Mouse (Mus musculus): Measurements from ENCODE around the gene Nudt16l1. TPM values are rescaled to one million over a fixed set of nuclear protein-coding genes. Genes with fewer than 3 reads are reported as not detected.

Nudt16l1 gene
- polyA plus RNA-seq, 1 experiment from 2014 or later, result 138 TPM

GRCm38 (mm10) chr16:4905591-4905990, 33.0 kb upstream of the Nudt16l1 start:
- no peak for DNase-seq (ENCODE audit: extremely low spot score, low spot score)
- no peak overlapping the region for H3K27ac ChIP-seq
- peaks cover 8% of the 10 kb centered on the region for H3K4me1 ChIP-seq
- 59% methylated on average over 1 of the region's 1 CpGs for WGBS
- no peaks in the 10 kb centered on the region for H3K9me3 ChIP-seq
- no peak overlapping the region for H3K4me3 ChIP-seq
- peaks cover 24% of the 10 kb centered on the region for H3K36me3 ChIP-seq (replicated peaks)
- no peaks in the 10 kb centered on the region for H3K27me3 ChIP-seq (ENCODE audit: poor library complexity, severe bottlenecking)

GRCm38 (mm10) chr16:4906559-4906958, 32.0 kb upstream of the Nudt16l1 start:
- H3K4me3 ChIP-seq, result no peak overlapping the region
- H3K36me3 ChIP-seq (replicated peaks), result peaks cover 34% of the 10 kb centered on the region
- H3K4me1 ChIP-seq, result no peaks in the 10 kb centered on the region
- no peak overlapping the region for H3K27ac ChIP-seq
- DNase-seq (ENCODE audit: extremely low spot score, low spot score), result no peak
- H3K9me3 ChIP-seq, result no peaks in the 10 kb centered on the region
- no peaks in the 10 kb centered on the region for H3K27me3 ChIP-seq (ENCODE audit: poor library complexity, severe bottlenecking)

- Histone ChIP-seq H3K36me3 (replicated peaks) (peaks cover 42% of the 10 kb centered on the region), H3K4me1 (no peaks in the 10 kb centered on the region), H3K27ac (no peak overlapping the region), H3K9me3 (no peaks in the 10 kb centered on the region), H3K27me3 (ENCODE audit: poor library complexity, severe bottlenecking) (no peaks in the 10 kb centered on the region), H3K4me3 (no peak overlapping the region)
- 77% methylated on average over 2 of the region's 2 CpGs for WGBS
- no peak for DNase-seq (ENCODE audit: extremely low spot score, low spot score)
These were observed 31.2 kb upstream of the Nudt16l1 start for GRCm38 (mm10) chr16:4907386-4907785.

- no peak overlapping the region for H3K4me3 ChIP-seq
- 57% methylated on average over 5 of the region's 5 CpGs for WGBS
- H3K27me3 ChIP-seq (ENCODE audit: poor library complexity, severe bottlenecking), result no peaks in the 10 kb centered on the region
- H3K9me3 ChIP-seq, result no peaks in the 10 kb centered on the region
- H3K27ac ChIP-seq, result no peak overlapping the region
- no peaks in the 10 kb centered on the region; the same call in 1 of the 2 replicates for H3K4me1 ChIP-seq
- peaks cover 48% of the 10 kb centered on the region for H3K36me3 ChIP-seq (replicated peaks)
- DNase-seq (ENCODE audit: extremely low spot score, low spot score), result no peak
These were observed 30.6 kb upstream of the Nudt16l1 start for GRCm38 (mm10) chr16:4907972-4908371.

- peaks cover 64% of the 10 kb centered on the region for H3K36me3 ChIP-seq (replicated peaks)
- no peaks in the 10 kb centered on the region for H3K9me3 ChIP-seq
- H3K4me3 ChIP-seq, result no peak overlapping the region
- H3K4me1 ChIP-seq, result peaks cover 9% of the 10 kb centered on the region; the same call in 1 of the 2 replicates
- H3K27ac ChIP-seq, result no peak overlapping the region
- WGBS, result 95% methylated on average over 2 of the region's 2 CpGs
- no peaks in the 10 kb centered on the region for H3K27me3 ChIP-seq (ENCODE audit: poor library complexity, severe bottlenecking)
- DNase-seq (ENCODE audit: extremely low spot score, low spot score), result no peak
These were observed 28.8 kb upstream of the Nudt16l1 start for GRCm38 (mm10) chr16:4909745-4910144.

GRCm38 (mm10) chr16:4910758-4911157, 27.8 kb upstream of the Nudt16l1 start:
- H3K27me3 ChIP-seq (ENCODE audit: poor library complexity, severe bottlenecking), result no peaks in the 10 kb centered on the region
- WGBS, result 95% methylated on average over 8 of the region's 8 CpGs
- DNase-seq (ENCODE audit: extremely low spot score, low spot score), result no peak
- H3K4me1 ChIP-seq, result peaks cover 9% of the 10 kb centered on the region; the same call in 1 of the 2 replicates
- H3K9me3 ChIP-seq, result no peaks in the 10 kb centered on the region
- H3K36me3 ChIP-seq (replicated peaks), result peaks cover 71% of the 10 kb centered on the region
- H3K4me3 ChIP-seq, result no peak overlapping the region
- H3K27ac ChIP-seq, result no peak overlapping the region

GRCm38 (mm10) chr16:4912074-4912648, 26.4 kb upstream of the Nudt16l1 start:
- Histone ChIP-seq H3K4me1 (peaks cover 9% of the 10 kb centered on the region; the same call in 1 of the 2 replicates), H3K4me3 (no peak overlapping the region), H3K27ac (no peak overlapping the region), H3K9me3 (no peaks in the 10 kb centered on the region), H3K27me3 (ENCODE audit: poor library complexity, severe bottlenecking) (no peaks in the 10 kb centered on the region), H3K36me3 (replicated peaks) (peaks cover 83% of the 10 kb centered on the region)
- no peak for DNase-seq (ENCODE audit: extremely low spot score, low spot score)
- WGBS, result 78% methylated on average over 10 of the region's 10 CpGs

- no peak for DNase-seq (ENCODE audit: extremely low spot score, low spot score)
- no peak overlapping the region for H3K4me3 ChIP-seq
- no peaks in the 10 kb centered on the region for H3K9me3 ChIP-seq
- H3K4me1 ChIP-seq, result peaks cover 9% of the 10 kb centered on the region; the same call in 1 of the 2 replicates
- no peaks in the 10 kb centered on the region for H3K27me3 ChIP-seq (ENCODE audit: poor library complexity, severe bottlenecking)
- 73% methylated on average over 11 of the region's 11 CpGs for WGBS
- peak overlapping the region; percentile 13; the same call in 1 of the 2 replicates for H3K27ac ChIP-seq
- peaks cover 79% of the 10 kb centered on the region for H3K36me3 ChIP-seq (replicated peaks)
These were observed 25.4 kb upstream of the Nudt16l1 start for GRCm38 (mm10) chr16:4912907-4913782.

- 41% methylated on average over 12 of the region's 12 CpGs for WGBS
- peak overlapping the region; percentile 13; the same call in 1 of the 2 replicates for H3K27ac ChIP-seq
- peaks cover 9% of the 10 kb centered on the region; the same call in 1 of the 2 replicates for H3K4me1 ChIP-seq
- H3K9me3 ChIP-seq, result no peaks in the 10 kb centered on the region
- H3K27me3 ChIP-seq (ENCODE audit: poor library complexity, severe bottlenecking), result no peaks in the 10 kb centered on the region
- H3K36me3 ChIP-seq (replicated peaks), result peaks cover 78% of the 10 kb centered on the region
- DNase-seq (ENCODE audit: extremely low spot score, low spot score), result peak; percentile 78
- H3K4me3 ChIP-seq, result no peak overlapping the region
These were observed 24.5 kb upstream of the Nudt16l1 start for GRCm38 (mm10) chr16:4913783-4914735.

GRCm38 (mm10) chr16:4915931-4916330, 22.6 kb upstream of the Nudt16l1 start:
- Histone ChIP-seq H3K27ac (no peak overlapping the region), H3K9me3 (no peaks in the 10 kb centered on the region), H3K27me3 (ENCODE audit: poor library complexity, severe bottlenecking) (no peaks in the 10 kb centered on the region), H3K4me1 (peaks cover 9% of the 10 kb centered on the region; the same call in 1 of the 2 replicates), H3K4me3 (no peak overlapping the region), H3K36me3 (replicated peaks) (peaks cover 65% of the 10 kb centered on the region)
- WGBS, result 92% methylated on average over 3 of the region's 3 CpGs
- DNase-seq (ENCODE audit: extremely low spot score, low spot score), result no peak

GRCm38 (mm10) chr16:4916608-4917007, 22.0 kb upstream of the Nudt16l1 start:
- no peak for DNase-seq (ENCODE audit: extremely low spot score, low spot score)
- Histone ChIP-seq H3K36me3 (replicated peaks) (peaks cover 58% of the 10 kb centered on the region), H3K27ac (no peak overlapping the region), H3K4me3 (no peak overlapping the region), H3K9me3 (no peaks in the 10 kb centered on the region), H3K4me1 (peaks cover 9% of the 10 kb centered on the region; the same call in 1 of the 2 replicates), H3K27me3 (ENCODE audit: poor library complexity, severe bottlenecking) (no peaks in the 10 kb centered on the region)
- WGBS, result 81% methylated on average over 2 of the region's 2 CpGs

- Histone ChIP-seq H3K36me3 (replicated peaks) (peaks cover 57% of the 10 kb centered on the region), H3K4me3 (no peak overlapping the region), H3K27me3 (ENCODE audit: poor library complexity, severe bottlenecking) (no peaks in the 10 kb centered on the region), H3K4me1 (0 out of 2 replicates have a peak, but pooled peaks cover 4% of the 10 kb centered on the region), H3K9me3 (no peaks in the 10 kb centered on the region), H3K27ac (no peak overlapping the region)
- 88% methylated on average over 4 of the region's 4 CpGs for WGBS
- DNase-seq (ENCODE audit: extremely low spot score, low spot score), result no peak
These were observed 18.0 kb upstream of the Nudt16l1 start for GRCm38 (mm10) chr16:4920556-4920955.

Measured in forebrain, embryonic 10.5 days (tissue).